Mouse (Mus musculus): Measurements from ENCODE around the gene Usp8.

The Usp8 gene

DNA sequence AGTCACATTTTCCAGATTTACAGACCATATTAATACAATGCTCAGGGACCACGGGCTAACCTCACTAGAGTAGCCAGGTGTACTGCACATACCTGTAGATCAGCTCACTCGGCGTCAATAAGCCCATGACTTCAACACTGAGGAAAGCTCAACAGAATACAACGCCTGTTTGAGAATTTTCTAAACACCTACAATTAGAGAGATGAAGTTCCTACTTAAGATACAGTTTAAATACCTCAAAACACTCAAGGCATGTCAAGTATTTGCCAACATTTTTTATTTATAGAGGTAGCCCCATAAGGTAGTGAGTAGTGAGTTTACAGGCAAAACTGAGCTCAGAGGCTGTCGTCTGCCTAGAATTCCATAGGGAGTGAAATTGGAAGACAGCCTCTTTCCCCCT lies 36.3 kb downstream of the Usp8 start:
- no peak for DNase-seq (ENCODE audit: low read depth)

DNA sequence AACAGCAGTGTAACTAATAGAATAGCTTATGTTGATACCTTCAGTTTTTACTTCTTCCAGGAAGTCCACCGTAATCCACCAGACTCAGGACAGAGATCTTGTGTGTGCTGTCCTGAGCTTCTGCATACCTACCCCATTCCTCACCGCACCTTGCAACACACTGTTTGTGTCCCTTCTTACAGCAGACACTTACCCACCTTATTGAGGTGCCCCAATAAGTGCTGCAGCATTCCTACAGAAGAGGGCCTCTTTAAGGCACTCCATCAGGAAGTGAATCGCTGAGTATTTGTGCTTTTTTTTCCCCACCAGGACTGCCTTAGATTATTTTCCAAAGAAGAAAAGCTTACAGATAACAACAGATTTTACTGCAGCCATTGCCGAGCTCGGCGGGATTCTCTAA lies 48.5 kb downstream of the Usp8 start:
- no peak for DNase-seq (ENCODE audit: low read depth)

DNA sequence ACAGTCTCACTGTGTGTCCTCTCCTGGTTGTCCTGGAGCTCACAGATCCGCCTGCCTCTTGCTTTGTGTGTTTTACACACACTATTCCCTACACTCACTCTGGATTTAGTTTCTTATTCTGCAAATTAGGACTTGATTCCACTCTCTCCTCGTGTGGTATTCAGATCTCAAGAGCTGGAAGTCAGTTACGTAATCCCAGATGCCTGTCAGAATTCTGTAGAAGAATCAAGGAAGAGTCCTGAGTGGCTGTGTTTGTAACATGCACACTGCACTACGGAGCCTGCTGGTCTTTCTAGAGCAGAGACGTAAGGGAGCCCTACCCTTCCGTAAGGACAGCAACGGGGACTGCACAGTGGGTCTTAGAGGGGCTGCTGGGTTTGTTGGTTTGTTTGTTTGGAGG lies 52.2 kb downstream of the Usp8 start:
- DNase-seq (ENCODE audit: low read depth): peak; percentile 44

DNA sequence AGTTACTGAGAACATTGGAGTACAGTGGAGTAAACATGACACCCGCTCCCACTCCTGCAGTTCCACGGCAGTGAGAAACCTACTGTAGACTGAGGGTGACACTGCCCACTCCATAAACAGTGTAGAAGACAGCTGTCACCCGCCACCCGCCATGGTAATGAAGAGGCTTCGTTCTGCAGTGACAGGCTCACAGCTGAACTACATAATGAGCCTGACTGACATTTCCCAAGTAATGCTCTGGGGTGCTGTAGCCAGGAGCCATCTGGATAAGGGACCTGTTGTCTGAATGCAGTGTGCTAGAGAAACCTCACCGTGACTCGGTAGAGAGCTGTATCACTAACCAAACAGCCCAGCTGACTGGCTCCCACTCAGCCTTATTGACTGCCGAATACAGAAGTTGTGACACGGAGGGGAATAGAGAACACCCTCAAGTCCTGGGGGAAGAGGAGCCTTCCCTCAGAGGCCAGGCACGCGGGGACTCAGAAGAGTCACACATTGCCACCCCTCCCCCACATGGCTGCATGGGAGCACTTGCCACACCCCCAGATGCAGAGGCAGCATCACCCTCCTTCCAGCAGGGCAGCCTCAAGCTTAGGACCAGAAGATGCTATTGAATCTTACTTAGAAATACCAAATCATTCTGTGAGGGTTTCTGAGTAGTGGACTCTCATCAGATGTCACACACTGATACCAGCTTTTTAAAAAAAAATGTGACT lies 58.9 kb downstream of the Usp8 start:
- no peak for DNase-seq (ENCODE audit: low read depth)

DNA sequence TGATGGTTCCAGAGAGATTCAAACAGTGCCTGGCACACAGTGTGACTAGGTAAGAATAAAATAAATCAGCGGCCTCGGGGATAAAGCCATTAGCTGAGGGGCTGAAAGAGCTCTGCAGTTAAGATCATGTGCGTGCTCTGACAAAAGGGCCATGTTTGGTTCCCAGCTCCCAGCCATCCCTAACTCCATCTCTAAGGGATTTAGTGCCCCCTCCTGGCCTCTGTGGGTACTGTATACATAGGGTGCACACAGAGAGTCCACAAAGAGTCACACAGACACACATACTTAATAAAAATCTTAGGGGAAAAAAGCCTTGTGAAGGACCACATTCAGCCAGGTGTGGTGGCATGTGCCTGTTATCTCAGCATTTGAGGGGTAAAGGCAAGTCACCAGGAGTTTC lies 60.5 kb downstream of the Usp8 start:
- DNase-seq (ENCODE audit: low read depth): no peak

DNA sequence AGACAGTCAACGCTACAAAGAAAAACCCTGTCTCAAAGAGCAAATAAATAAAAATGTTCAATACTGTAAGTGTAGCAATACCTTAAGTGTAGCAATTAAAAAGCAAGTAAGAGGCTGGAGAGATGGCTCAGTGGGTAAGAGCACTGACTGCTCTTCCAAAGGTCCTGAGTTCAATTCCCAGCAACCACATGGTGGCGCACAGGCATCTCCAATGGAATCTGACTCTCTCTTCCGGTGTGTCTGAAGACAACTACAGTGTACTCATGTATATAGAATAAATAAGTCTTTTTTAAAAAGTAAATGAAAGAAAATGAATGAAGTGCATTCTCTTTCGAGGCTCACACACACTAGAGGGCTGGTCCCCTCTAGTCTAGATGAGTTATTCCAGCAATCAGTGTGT lies 61.1 kb downstream of the Usp8 start:
- peak; percentile 64 for DNase-seq (ENCODE audit: low read depth)

DNA sequence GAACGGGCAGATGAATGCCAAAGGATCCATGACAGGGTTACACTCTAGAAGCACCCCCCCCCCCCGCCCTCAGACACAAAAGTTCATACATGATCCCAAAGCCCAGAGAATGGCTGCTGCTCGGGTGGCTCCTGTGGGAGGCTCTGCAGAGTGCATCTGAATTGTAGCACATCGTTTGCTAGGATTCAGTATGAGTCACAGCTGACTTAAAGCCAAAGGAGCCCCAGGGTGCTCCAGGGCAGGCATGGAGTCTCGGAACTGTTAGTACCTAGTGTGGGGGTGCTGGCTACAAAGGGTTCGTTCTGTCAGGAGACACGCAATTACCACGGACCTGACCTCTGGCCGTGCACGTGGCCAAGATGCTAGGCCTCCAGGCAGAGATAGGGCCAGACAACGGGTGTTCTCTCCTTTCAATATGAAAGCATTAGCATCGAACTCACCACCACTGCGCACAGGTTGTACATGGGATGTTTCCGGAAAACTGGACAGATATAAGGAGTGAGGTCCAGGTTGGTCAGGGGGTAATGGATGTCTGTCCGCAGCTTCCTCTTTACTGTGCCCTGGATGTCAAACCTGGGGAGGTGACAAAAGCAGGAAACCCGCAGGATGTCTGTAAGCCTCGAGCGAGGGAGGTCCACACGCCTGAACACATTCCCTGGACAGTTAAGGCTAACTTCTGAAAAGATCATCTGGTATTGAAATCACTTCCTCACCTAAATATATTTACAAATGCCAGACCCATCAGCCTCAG lies 62.5 kb downstream of the Usp8 start:
- DNase-seq (ENCODE audit: low read depth): peak; percentile 83

DNA sequence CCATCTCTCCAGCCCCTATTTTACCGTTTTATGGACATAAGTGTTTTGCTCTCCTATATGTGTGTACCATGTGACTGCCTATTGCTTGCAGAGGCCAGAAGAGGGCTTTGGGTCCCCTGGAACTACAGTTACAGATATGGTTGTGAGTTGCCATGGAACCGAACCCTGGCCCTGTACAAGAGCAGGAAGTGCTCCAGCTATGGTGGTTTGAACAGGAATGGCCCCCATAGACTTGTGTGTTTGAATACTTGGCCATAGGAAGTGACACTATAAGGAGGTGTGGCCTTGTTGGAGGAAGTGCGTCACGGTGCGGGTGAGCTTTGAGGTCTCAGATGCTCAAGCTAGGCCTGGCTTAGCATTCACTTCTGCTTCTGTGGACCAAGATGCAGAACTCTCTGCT lies 65.1 kb downstream of the Usp8 start:
- no peak for DNase-seq (ENCODE audit: low read depth)

DNA sequence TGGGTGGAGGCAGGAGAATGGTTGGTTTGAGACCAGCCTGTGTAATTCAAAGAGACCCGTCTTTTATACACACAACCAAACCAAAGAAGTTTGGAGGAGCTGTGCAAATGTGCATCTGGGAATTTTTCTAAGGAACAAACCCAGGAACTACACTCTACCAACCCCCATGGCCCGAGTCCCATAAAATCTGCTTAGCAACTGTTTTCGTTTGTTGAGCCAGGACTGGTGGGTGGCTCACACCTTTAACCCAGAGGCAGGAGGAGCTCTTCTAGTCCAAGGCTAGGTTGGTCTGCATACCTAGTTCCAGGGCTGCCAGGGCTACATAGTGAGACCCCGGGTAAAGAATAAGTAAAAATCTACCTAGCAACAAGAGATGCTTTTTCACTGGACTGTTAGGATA lies 68.8 kb downstream of the Usp8 start:
- DNase-seq (ENCODE audit: low read depth): no peak

DNA sequence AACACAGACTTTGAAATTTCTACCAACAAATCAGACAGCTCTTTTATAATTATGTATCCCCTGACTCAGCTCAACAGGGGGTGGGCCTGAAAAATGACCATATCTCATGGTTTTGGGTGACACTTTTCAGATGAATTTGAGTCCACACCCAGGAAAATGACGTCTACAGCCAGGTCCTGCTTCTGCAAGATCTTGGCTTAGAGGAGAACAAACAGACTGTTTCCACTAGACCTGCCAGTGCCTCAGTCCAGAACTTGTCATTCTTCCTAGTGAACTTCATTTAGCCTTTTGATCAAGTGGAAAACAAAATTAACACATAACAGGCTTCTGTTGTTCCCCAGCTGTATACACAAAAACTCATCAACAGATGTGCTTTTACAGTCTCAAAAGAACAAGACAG lies 69.3 kb downstream of the Usp8 start:
- no peak for DNase-seq (ENCODE audit: low read depth)

DNA sequence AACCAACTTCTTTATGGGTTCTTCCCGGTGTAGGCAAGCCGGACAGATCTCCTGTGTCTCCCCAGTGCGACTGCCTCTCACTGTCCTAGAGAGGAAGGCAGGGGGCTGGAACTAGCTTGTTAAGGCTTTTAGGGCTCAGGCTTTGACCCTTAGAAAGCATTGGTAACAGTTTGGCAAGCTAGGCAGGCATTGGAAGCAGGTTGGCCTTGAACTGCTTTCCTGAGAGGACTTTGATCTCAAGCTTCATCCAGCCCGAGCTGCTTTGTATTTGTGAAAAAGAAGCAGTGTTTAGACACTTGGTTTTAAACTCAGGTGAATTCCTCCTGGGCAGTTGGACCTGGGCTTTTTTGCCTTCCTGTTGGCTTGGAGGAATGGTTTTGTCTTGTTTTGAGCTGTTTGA lies 71.7 kb downstream of the Usp8 start:
- no peak for DNase-seq (ENCODE audit: low read depth)

DNA sequence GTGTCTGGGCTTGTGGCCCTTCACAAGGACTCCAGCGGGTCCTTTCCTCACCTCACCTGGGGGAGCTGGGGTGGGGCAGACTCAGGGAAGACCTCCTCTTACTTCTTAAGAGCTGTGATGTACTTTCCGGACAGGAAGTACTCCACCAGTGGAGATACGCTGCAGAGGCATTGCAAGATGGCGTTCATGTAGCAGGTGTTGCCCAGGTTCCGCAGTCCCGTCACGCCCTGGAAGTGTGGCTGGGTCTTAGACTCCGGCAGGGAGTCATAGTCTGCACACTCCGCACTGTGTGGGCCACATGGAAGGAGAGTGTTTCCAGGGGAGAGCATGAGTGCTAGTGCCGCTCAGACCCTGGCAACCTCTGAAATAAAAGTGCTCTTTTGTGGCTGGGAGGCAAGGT lies 73.2 kb downstream of the Usp8 start:
- DNase-seq (ENCODE audit: low read depth): no peak

DNA sequence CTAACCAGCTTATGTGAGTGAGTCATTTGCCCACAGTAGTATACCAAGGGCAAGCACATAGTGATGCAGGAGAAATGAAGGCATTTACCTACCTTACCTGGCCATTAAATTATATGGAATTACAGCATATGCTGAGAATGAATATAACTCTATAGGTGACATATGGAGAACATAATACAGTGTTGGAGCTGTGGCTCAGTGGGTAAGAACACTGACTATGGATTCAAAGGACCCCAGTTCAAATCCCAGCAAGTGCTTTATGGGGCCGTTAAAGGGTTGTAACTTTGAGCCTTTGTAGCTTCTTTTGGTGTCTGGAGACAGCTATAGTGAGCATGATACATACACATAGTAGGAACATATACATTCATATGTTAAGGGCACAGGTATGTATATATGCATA lies 74.3 kb downstream of the Usp8 start:
- no peak for DNase-seq (ENCODE audit: low read depth)

DNA sequence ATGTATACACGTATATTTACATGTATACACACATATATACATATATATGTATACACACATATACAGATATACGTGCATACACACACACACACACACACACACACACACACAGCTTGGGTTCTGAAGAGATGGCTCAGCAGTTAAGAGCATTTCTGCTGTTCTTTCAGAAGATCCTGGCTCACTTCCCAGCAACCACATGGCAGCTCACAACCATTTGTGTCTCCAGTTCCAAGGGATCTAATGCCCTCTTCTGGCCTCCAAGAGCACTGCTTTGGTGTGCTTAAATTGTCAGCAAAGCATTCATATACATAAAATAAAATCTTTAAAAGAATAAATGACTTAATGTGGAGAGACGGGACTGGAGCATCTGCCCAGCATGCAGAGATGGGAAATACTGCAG lies 75.3 kb downstream of the Usp8 start:
- DNase-seq (ENCODE audit: low read depth): peak; percentile 96

DNA sequence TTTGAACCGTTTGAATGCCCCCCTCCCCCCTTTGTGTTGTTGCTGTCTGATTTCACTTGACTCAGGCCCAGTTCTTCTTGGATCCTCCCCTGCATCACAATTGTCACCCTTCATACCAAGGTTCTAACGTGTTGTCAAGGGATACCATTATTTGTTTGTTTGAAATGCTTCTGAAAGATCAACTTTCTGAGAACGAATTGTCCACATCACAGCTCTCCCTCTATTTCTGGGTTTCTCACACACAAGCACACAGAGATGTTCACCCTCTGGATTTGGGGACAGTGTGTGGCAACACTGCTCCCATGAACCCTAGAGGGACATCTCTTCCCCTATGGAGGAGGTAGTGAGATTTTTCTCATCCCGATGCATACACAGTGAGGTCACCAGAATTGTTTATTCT lies 76.2 kb downstream of the Usp8 start, which contains the start of gene Usp50:
Usp50 (minus strand) TSS at position 101 of the 400 bp plus-strand sequence.
- no peak for DNase-seq (ENCODE audit: low read depth)

DNA sequence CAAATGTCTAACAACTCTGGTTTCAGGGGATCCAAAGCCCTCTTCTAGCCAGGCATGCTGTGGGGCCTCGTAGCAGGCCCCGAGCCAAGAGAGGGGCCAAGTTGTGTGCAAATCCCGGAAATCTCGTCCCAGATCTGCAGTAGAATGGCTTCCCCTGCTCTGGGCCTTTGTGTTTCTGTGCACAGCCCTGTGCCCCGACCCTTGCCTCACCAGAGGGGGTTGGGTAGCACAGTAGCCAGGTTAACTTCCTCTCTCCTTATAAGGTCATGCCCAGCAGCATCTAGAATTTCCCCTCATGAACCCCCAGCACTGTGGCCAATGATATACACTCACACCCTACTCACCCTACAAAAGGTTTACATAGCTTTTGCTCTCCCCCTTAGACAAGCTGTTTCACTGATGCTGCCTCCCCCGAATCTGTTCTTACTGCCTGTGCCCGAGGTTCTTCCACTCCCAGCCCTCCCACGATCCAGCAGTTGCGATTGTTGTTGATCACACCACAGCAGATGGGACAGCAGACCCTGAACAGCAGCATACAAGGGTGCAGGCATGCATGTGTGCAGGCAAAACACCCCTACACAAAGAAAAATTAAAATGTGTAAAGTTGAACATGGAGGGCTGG lies 80.7 kb downstream of the Usp8 start:
- no peak for DNase-seq (ENCODE audit: low read depth)

DNA sequence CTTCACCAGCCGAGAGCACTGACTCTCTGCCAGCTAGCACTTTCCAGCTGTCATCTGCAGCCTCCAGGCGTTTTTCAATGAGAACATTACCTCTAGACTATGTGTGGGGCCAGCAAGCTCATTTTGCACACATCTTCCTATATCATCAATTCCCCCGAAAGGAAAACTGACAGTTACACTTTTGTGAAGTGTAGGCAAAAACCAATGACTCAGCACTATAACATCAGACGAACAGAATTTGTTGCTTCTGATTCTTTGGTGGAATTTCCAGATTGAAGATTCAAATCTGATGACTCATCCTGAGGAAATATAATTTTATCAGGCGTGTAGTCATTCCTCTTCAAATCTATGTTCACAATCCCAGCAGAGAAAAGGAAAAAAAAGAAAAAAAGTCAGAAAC lies 85.5 kb downstream of the Usp8 start:
- peak; percentile 53 for DNase-seq (ENCODE audit: low read depth)

DNA sequence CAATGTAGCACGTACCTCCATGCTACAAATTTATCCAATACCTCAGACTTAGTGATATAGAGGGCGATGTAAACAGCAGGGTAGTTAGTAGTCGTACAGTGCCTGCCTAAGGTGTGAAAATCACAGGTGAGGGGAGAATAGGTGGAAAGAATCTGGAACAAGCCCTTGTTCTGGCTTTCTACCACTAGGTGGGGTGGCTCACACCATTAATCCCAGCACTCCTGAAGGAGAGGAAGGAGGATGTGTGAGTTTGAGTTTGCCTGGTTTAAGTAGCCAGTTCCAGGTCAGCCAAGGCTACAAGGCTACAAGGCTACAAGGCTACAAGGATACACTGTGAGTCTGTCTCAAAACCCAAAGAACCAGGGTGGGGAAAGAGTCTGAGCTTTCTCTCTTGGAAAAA lies 88.6 kb downstream of the Usp8 start:
- DNase-seq (ENCODE audit: low read depth): peak; percentile 18

DNA sequence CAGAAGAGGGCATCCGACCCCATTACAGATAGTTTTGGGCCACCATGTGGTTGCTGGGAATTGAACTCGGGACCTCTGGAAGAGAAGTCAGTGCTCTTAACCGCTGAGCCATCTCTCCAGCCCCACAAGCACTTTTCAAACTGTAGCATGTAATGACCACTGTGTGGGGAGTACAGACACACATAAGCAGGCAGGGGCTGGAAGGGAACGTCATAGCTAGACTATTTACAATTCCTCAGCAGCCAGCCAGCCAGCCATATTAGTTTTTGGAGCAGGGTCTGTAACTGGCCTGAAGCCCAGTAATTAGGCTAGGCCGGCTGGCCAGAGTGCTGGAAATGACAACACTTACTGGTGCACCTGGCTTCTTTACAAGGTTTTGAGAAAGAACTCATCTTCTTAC lies 91.3 kb downstream of the Usp8 start:
- no peak for DNase-seq (ENCODE audit: low read depth)

DNA sequence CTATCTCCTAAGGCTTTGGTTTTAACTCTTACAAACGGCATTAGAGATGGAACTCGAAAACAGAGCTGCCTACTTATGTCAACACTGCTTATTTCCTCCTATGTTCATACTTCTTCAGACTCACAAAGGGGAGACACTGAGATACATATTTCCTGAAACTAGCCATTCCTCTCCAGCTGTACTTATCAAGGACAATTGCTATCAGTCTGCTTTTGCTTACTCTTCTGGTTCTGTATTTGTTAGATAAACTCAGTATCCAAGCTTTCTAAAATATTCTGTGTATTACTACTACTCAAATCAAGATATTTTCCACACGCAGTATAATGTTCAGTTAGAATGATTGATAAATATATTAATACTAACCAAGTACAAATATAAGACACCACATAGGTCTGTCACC lies 94.9 kb downstream of the Usp8 start:
- no peak for DNase-seq (ENCODE audit: low read depth)

Data from NIH3T3 (cell line).